Mouse (Mus musculus) liver, embryonic 15.5 days (tissue): Measurements from ENCODE around the gene App. TPM values are rescaled to one million over a fixed set of nuclear protein-coding genes. Genes with fewer than 3 reads are reported as not detected.

Experiments used
- ATAC-seq: fragments of 200-750 bp; cut with Nextera tagmentation; 2 replicates; pipeline ENCODE4 v1.8.0; 2017; ENCODE audit warnings: moderate number of reproducible peaks, mild to moderate bottlenecking, moderate library complexity; ENCODE audit not compliant: insufficient read depth
- H3K27ac ChIP-seq: fragments of 300-500 bp; sonication (generic); replicated peaks from 2 replicates; pipeline ENCODE4 v1.5.1; 2015; ENCODE audit warnings: mild to moderate bottlenecking, inconsistent platforms
- H3K27me3 ChIP-seq: fragments of 300-500 bp; sonication (generic); 2 replicates; pipeline ENCODE4 v1.6.1; 2015; ENCODE audit warnings: mild to moderate bottlenecking, inconsistent platforms
- H3K36me3 ChIP-seq: fragments of 300-500 bp; sonication (generic); replicated peaks from 2 replicates; pipeline ENCODE4 v1.6.1; 2015; ENCODE audit warnings: moderate library complexity, mild to moderate bottlenecking, inconsistent platforms
- H3K4me1 ChIP-seq: fragments of 300-500 bp; sonication (generic); replicated peaks from 2 replicates; pipeline ENCODE4 v1.6.1; 2015; ENCODE audit warnings: inconsistent platforms
- H3K4me2 ChIP-seq: fragments of 300-500 bp; sonication (generic); 2 replicates; pipeline ENCODE4 v1.6.1; 2015; ENCODE audit warnings: moderate library complexity, mild to moderate bottlenecking, inconsistent platforms
- H3K4me3 ChIP-seq: fragments of 300-500 bp; sonication (generic); replicated peaks from 2 replicates; pipeline ENCODE4 v1.5.1; 2015; ENCODE audit warnings: mild to moderate bottlenecking, inconsistent platforms
- H3K9ac ChIP-seq: fragments of 300-500 bp; sonication (generic); 2 replicates; pipeline ENCODE4 v1.6.1; 2015; ENCODE audit warnings: moderate library complexity, mild to moderate bottlenecking, inconsistent platforms
- H3K9me3 ChIP-seq: fragments of 300-500 bp; sonication (generic); replicated peaks from 2 replicates; pipeline ENCODE4 v1.6.1; 2016; ENCODE audit warnings: inconsistent platforms
- WGBS: fragments of 180-500 bp; shearing (Covaris S2); methylation state at CpG from one replicate; pipeline ENCODE4 v1.1.7; 2015; ENCODE audit warnings: mixed read lengths; ENCODE audit not compliant: insufficient replicate concordance; 5-methylcytosine and 5-hydroxymethylcytosine counted together
- polyA plus RNA-seq: library from polyadenylated mRNA; unstranded; fragments of >200 nt; fragmentation: Nextera tagmentation; extraction: Ambion mirVana; gene quantifications from 2 replicates; pipeline ENCODE4 v1.2.1, GENCODE M21; 2015

Gene App
- polyA plus RNA-seq, 1 experiment from 2014 or later, result 17.8 TPM

- H3K36me3 ChIP-seq, result no peaks in the 10 kb centered on the region
- no peaks in the 10 kb centered on the region for H3K4me1 ChIP-seq
- no peaks in the 10 kb centered on the region for H3K27me3 ChIP-seq
- H3K4me2 ChIP-seq, result no peak overlapping the region
- H3K4me3 ChIP-seq, result no peak overlapping the region
- H3K27ac ChIP-seq, result no peak overlapping the region
- no peaks in the 10 kb centered on the region for H3K9me3 ChIP-seq
- no peak for ATAC-seq
- WGBS, result 54% methylated on average over 7 of the region's 7 CpGs
- H3K9ac ChIP-seq, result no peak overlapping the region
Observed at GRCm38 (mm10) chr16:85017845-85018244, 155.7 kb downstream of the App start.

GRCm38 (mm10) chr16:85012695-85013094 is 160.9 kb downstream of the App start:
- H3K9me3 ChIP-seq, result no peaks in the 10 kb centered on the region
- H3K36me3 ChIP-seq, result no peaks in the 10 kb centered on the region
- H3K27ac ChIP-seq, result no peak overlapping the region
- H3K9ac ChIP-seq, result no peak overlapping the region
- no peaks in the 10 kb centered on the region for H3K27me3 ChIP-seq
- H3K4me1 ChIP-seq, result no peaks in the 10 kb centered on the region
- 66% methylated on average over 3 of the region's 3 CpGs for WGBS
- no peak overlapping the region for H3K4me2 ChIP-seq
- ATAC-seq, result no peak
- H3K4me3 ChIP-seq, result no peak overlapping the region

- Histone ChIP-seq H3K9ac (no peak overlapping the region), H3K4me3 (no peak overlapping the region), H3K27me3 (no peaks in the 10 kb centered on the region), H3K27ac (no peak overlapping the region), H3K4me1 (no peaks in the 10 kb centered on the region), H3K9me3 (no peaks in the 10 kb centered on the region), H3K36me3 (no peaks in the 10 kb centered on the region), H3K4me2 (no peak overlapping the region)
- no peak for ATAC-seq
- WGBS, result 75% methylated on average over 5 of the region's 5 CpGs
Observed at GRCm38 (mm10) chr16:85012172-85012571, 161.4 kb downstream of the App start.

GRCm38 (mm10) chr16:85010651-85011050 is 162.9 kb downstream of the App start:
- no peak for ATAC-seq
- H3K4me2 ChIP-seq, result no peak overlapping the region
- no peak overlapping the region for H3K27ac ChIP-seq
- no peaks in the 10 kb centered on the region for H3K4me1 ChIP-seq
- no peaks in the 10 kb centered on the region for H3K36me3 ChIP-seq
- WGBS, result 71% methylated on average over 2 of the region's 2 CpGs
- H3K9ac ChIP-seq, result no peak overlapping the region
- H3K27me3 ChIP-seq, result no peaks in the 10 kb centered on the region
- no peak overlapping the region for H3K4me3 ChIP-seq
- H3K9me3 ChIP-seq, result no peaks in the 10 kb centered on the region

- Histone ChIP-seq H3K9ac (no peak overlapping the region), H3K9me3 (no peaks in the 10 kb centered on the region), H3K4me2 (no peak overlapping the region), H3K27me3 (no peaks in the 10 kb centered on the region), H3K4me3 (no peak overlapping the region), H3K4me1 (no peaks in the 10 kb centered on the region), H3K27ac (no peak overlapping the region), H3K36me3 (no peaks in the 10 kb centered on the region)
- no peak for ATAC-seq
- WGBS, result 66% methylated on average over 9 of the region's 9 CpGs
Observed at GRCm38 (mm10) chr16:85008866-85009645, 164.5 kb downstream of the App start.

- WGBS, result 69% methylated on average over 5 of the region's 5 CpGs
- Histone ChIP-seq H3K4me1 (no peaks in the 10 kb centered on the region), H3K27ac (no peak overlapping the region), H3K9ac (no peak overlapping the region), H3K4me2 (no peak overlapping the region), H3K4me3 (no peak overlapping the region), H3K9me3 (no peaks in the 10 kb centered on the region), H3K36me3 (no peaks in the 10 kb centered on the region), H3K27me3 (no peaks in the 10 kb centered on the region)
- no peak for ATAC-seq
Observed at GRCm38 (mm10) chr16:85001939-85002556, 171.5 kb downstream of the App start.

- Histone ChIP-seq H3K4me1 (no peaks in the 10 kb centered on the region), H3K9ac (no peak overlapping the region), H3K9me3 (no peaks in the 10 kb centered on the region), H3K27me3 (no peaks in the 10 kb centered on the region), H3K36me3 (no peaks in the 10 kb centered on the region), H3K4me3 (no peak overlapping the region), H3K27ac (no peak overlapping the region), H3K4me2 (no peak overlapping the region)
- WGBS, result 67% methylated on average over 7 of the region's 7 CpGs
- ATAC-seq, result no peak
Observed at GRCm38 (mm10) chr16:85000304-85000703, 173.3 kb downstream of the App start.

GRCm38 (mm10) chr16:84997551-84997950 is 176.0 kb downstream of the App start:
- Histone ChIP-seq H3K36me3 (no peaks in the 10 kb centered on the region), H3K27ac (no peak overlapping the region), H3K9ac (no peak overlapping the region), H3K4me3 (no peak overlapping the region), H3K27me3 (no peaks in the 10 kb centered on the region), H3K4me1 (no peaks in the 10 kb centered on the region), H3K9me3 (no peaks in the 10 kb centered on the region), H3K4me2 (no peak overlapping the region)
- WGBS, result 55% methylated on average over 3 of the region's 3 CpGs
- no peak for ATAC-seq

GRCm38 (mm10) chr16:84995441-84995867 is 178.1 kb downstream of the App start:
- H3K27ac ChIP-seq, result no peak overlapping the region
- no peaks in the 10 kb centered on the region for H3K36me3 ChIP-seq
- no peak overlapping the region for H3K9ac ChIP-seq
- no peak for ATAC-seq
- no peaks in the 10 kb centered on the region for H3K4me1 ChIP-seq
- no peaks in the 10 kb centered on the region for H3K27me3 ChIP-seq
- 64% methylated on average over 6 of the region's 6 CpGs for WGBS
- H3K4me3 ChIP-seq, result no peak overlapping the region
- H3K4me2 ChIP-seq, result no peak overlapping the region
- no peaks in the 10 kb centered on the region for H3K9me3 ChIP-seq

GRCm38 (mm10) chr16:84992888-84993287 is 180.7 kb downstream of the App start:
- no peak for ATAC-seq
- 66% methylated on average over 7 of the region's 7 CpGs for WGBS
- no peaks in the 10 kb centered on the region for H3K9me3 ChIP-seq
- no peaks in the 10 kb centered on the region for H3K27me3 ChIP-seq
- H3K27ac ChIP-seq, result no peak overlapping the region
- H3K36me3 ChIP-seq, result no peaks in the 10 kb centered on the region
- no peaks in the 10 kb centered on the region for H3K4me1 ChIP-seq
- H3K4me2 ChIP-seq, result no peak overlapping the region
- H3K4me3 ChIP-seq, result no peak overlapping the region
- H3K9ac ChIP-seq, result no peak overlapping the region

GRCm38 (mm10) chr16:84991011-84991410 is 182.6 kb downstream of the App start:
- H3K9ac ChIP-seq, result no peak overlapping the region
- H3K9me3 ChIP-seq, result no peaks in the 10 kb centered on the region
- H3K4me3 ChIP-seq, result no peak overlapping the region
- no peak for ATAC-seq
- no peaks in the 10 kb centered on the region for H3K4me1 ChIP-seq
- no peak overlapping the region for H3K27ac ChIP-seq
- no peaks in the 10 kb centered on the region for H3K27me3 ChIP-seq
- 57% methylated on average over 4 of the region's 4 CpGs for WGBS
- H3K4me2 ChIP-seq, result no peak overlapping the region
- no peaks in the 10 kb centered on the region for H3K36me3 ChIP-seq
